Comparison of ENCODE assay signal across 8 mouse cellular contexts in the genomic region with DNA sequence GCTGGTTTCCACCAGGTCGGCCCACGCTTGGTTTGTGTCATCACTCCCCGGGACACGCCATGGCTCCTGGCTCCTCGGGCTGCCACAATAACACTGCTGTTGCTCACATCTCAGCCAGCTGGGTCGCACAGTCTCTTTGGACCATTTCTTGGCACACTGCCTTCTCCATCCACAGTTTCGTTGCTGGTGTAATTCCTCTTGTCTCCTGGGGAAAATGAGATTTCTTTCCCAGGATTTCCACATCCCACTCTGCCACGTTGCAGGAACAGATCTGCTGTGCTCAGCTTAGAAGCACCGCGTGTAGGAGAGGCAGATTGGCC. TPM values are rescaled to one million over a fixed set of nuclear protein-coding genes. Genes with fewer than 3 reads are reported as not detected.
A peak's percentile ranks its signal among the peaks of the same experiment; 100 is the strongest.
DNase-seq lines count a peak whose midpoint lies in the region; ATAC-seq lines count a peak whose summit lies in the region.

No protein-coding gene starts in this region.

- H3K4me3 ChIP-seq in embryonic facial prominence, embryonic 13.5 days = peak overlapping the region; percentile 98
- peak overlapping the region; percentile 100 for H3K4me3 ChIP-seq in kidney, embryonic 14.5 days (ENCODE audit: low read length)
- peak overlapping the region; percentile 99 for H3K4me3 ChIP-seq in liver, embryonic 13.5 days (replicated peaks)
- H3K4me3 ChIP-seq in neural tube, embryonic 15.5 days (replicated peaks) = peak overlapping the region; percentile 97

- H3K4me1 ChIP-seq in embryonic facial prominence, embryonic 13.5 days = peaks cover 17% of the 10 kb centered on the region
- H3K4me1 ChIP-seq in kidney, embryonic 14.5 days (ENCODE audit: control insufficient read depth, insufficient read depth, low read length) = peaks cover 6% of the 10 kb centered on the region; the same call in 1 of the 2 replicates
- peaks cover 26% of the 10 kb centered on the region for H3K4me1 ChIP-seq in liver, embryonic 13.5 days (replicated peaks)
- H3K4me1 ChIP-seq in neural tube, embryonic 15.5 days = peaks cover 20% of the 10 kb centered on the region

- no peaks in the 10 kb centered on the region for H3K9me3 ChIP-seq in embryonic facial prominence, embryonic 13.5 days
- H3K9me3 ChIP-seq in kidney, embryonic 14.5 days (ENCODE audit: control insufficient read depth, low read length) = no peaks in the 10 kb centered on the region
- no peaks in the 10 kb centered on the region for H3K9me3 ChIP-seq in liver, embryonic 13.5 days (replicated peaks)
- H3K9me3 ChIP-seq in neural tube, embryonic 15.5 days (replicated peaks) = no peaks in the 10 kb centered on the region

- ATAC-seq in embryonic facial prominence, embryonic 13.5 days (ENCODE audit: insufficient number of reproducible peaks, insufficient read depth, low FRiP score, low TSS enrichment, low read depth) = no peak
- ATAC-seq in kidney, embryonic 14.5 days (ENCODE audit: low FRiP score, low TSS enrichment) = no peak
- no peak for ATAC-seq in liver, embryonic 13.5 days (ENCODE audit: low read depth)
- ATAC-seq in neural tube, embryonic 15.5 days (ENCODE audit: low FRiP score) = peak; percentile 25; the same call in 1 of the 2 replicates

- WGBS in embryonic facial prominence, embryonic 13.5 days = 15% methylated on average over 10 of the region's 10 CpGs
- WGBS in kidney, embryonic 14.5 days = 12% methylated on average over 10 of the region's 10 CpGs
- WGBS in liver, embryonic 13.5 days (ENCODE audit: insufficient replicate concordance) = 30% methylated on average over 10 of the region's 10 CpGs
- 3% methylated on average over 10 of the region's 10 CpGs for WGBS in neural tube, embryonic 15.5 days

- peaks cover 1% of the 10 kb centered on the region; the same call in 1 of the 2 replicates for H3K36me3 ChIP-seq in embryonic facial prominence, embryonic 13.5 days
- H3K36me3 ChIP-seq in kidney, embryonic 14.5 days (ENCODE audit: control insufficient read depth, insufficient read depth, low read length) = no peaks in the 10 kb centered on the region
- H3K36me3 ChIP-seq in liver, embryonic 13.5 days = peaks cover 3% of the 10 kb centered on the region
- H3K36me3 ChIP-seq in neural tube, embryonic 15.5 days = no peaks in the 10 kb centered on the region

- peak; percentile 75 to 81 for DNase-seq in left cerebral cortex, adult 18-20 months (ENCODE audit: low spot score in 2 of 2)
- no peak for DNase-seq in left cerebral cortex, adult 11 months (ENCODE audit: low spot score)
- peak; percentile 84 for DNase-seq in heart, adult 8-10 months (ENCODE audit: low spot score)
- no peak for DNase-seq in liver, embryonic 13.5 days
- peak; percentile 72 to 77 for DNase-seq in urinary bladder, postnatal 4 days (ENCODE audit: low spot score in 2 of 2)

- H3K9ac ChIP-seq in embryonic facial prominence, embryonic 13.5 days = peak overlapping the region; percentile 100
- H3K9ac ChIP-seq in kidney, embryonic 14.5 days (ENCODE audit: low read depth, low read length) = peak overlapping the region; percentile 100; the same call in 1 of the 2 replicates
- H3K9ac ChIP-seq in liver, embryonic 13.5 days = peak overlapping the region; percentile 100
- peak overlapping the region; percentile 97 for H3K9ac ChIP-seq in neural tube, embryonic 15.5 days (replicated peaks)

- H3K27me3 ChIP-seq in embryonic facial prominence, embryonic 13.5 days = no peaks in the 10 kb centered on the region
- no peaks in the 10 kb centered on the region for H3K27me3 ChIP-seq in kidney, embryonic 14.5 days (ENCODE audit: control insufficient read depth, insufficient read depth, low read length)
- peaks cover 29% of the 10 kb centered on the region for H3K27me3 ChIP-seq in liver, embryonic 13.5 days
- no peaks in the 10 kb centered on the region for H3K27me3 ChIP-seq in neural tube, embryonic 15.5 days (replicated peaks)

- H3K4me2 ChIP-seq in embryonic facial prominence, embryonic 13.5 days = peak overlapping the region; percentile 89
- peak overlapping the region; percentile 91 for H3K4me2 ChIP-seq in kidney, embryonic 14.5 days (replicated peaks; ENCODE audit: low read depth, low read length)
- H3K4me2 ChIP-seq in liver, embryonic 13.5 days = peak overlapping the region; percentile 99
- H3K4me2 ChIP-seq in neural tube, embryonic 15.5 days = peak overlapping the region; percentile 84

- H3K27ac ChIP-seq in embryonic facial prominence, embryonic 13.5 days = peak overlapping the region; percentile 99
- H3K27ac ChIP-seq in kidney, embryonic 14.5 days (ENCODE audit: low read depth, low read length) = peak overlapping the region; percentile 99; the same call in 1 of the 2 replicates
- peak overlapping the region; percentile 99 for H3K27ac ChIP-seq in liver, embryonic 13.5 days
- peak overlapping the region; percentile 98 for H3K27ac ChIP-seq in neural tube, embryonic 15.5 days (replicated peaks)

RNA-seq across cellular contexts. Expression of gene Ubtf, which starts 1.1 kb away (rescaled TPM):
- 100 to 1,000 TPM; 123 to 140 TPM for total RNA-seq in left cerebral cortex, adult 18-20 months (2021)
- 88.5 and 93.6 TPM in 2 replicates for polyA plus RNA-seq in embryonic facial prominence, embryonic 13.5 days (2015; fragmentation: Nextera tagmentation; extraction: Ambion mirVana)
- total RNA-seq in heart, adult 8-10 months (2022) = 10 to 100 TPM; 48.6 to 59.7 (median 52.1) TPM
- 86.5 and 105 TPM in 2 replicates for polyA plus RNA-seq in kidney, embryonic 14.5 days (2014; fragmentation: Nextera tagmentation; extraction: Ambion mirVana)
- 70.0 and 81.5 TPM in 2 replicates for polyA plus RNA-seq in liver, embryonic 13.5 days (2015; fragmentation: Nextera tagmentation; extraction: Ambion mirVana)
- 68.9 and 79.5 TPM in 2 replicates for polyA plus RNA-seq in neural tube, embryonic 15.5 days (2015; fragmentation: Nextera tagmentation; extraction: Ambion mirVana)

RNA-seq across cellular contexts. Expression of gene Atxn7l3, which starts 24.2 kb away (rescaled TPM):
- 100 to 1,000 TPM; 224 to 230 TPM for total RNA-seq in left cerebral cortex, adult 18-20 months (2021)
- 21.6 and 23.8 TPM in 2 replicates for polyA plus RNA-seq in embryonic facial prominence, embryonic 13.5 days (2015; fragmentation: Nextera tagmentation; extraction: Ambion mirVana)
- 10 to 100 TPM; 17.7 to 21.1 (median 20.1) TPM for total RNA-seq in heart, adult 8-10 months (2022)
- 15.2 and 18.6 TPM in 2 replicates for polyA plus RNA-seq in kidney, embryonic 14.5 days (2014; fragmentation: Nextera tagmentation; extraction: Ambion mirVana)
- 4.6 and 4.9 TPM in 2 replicates for polyA plus RNA-seq in liver, embryonic 13.5 days (2015; fragmentation: Nextera tagmentation; extraction: Ambion mirVana)
- polyA plus RNA-seq in neural tube, embryonic 15.5 days (2015; fragmentation: Nextera tagmentation; extraction: Ambion mirVana) = 27.2 and 28.1 TPM in 2 replicates

RNA-seq across cellular contexts. Expression of gene Tmub2, which starts 35.9 kb away (rescaled TPM):
- 10 to 100 TPM; 65.1 to 71.0 TPM for total RNA-seq in left cerebral cortex, adult 18-20 months (2021)
- 51.8 and 54.8 TPM in 2 replicates for polyA plus RNA-seq in embryonic facial prominence, embryonic 13.5 days (2015; fragmentation: Nextera tagmentation; extraction: Ambion mirVana)
- total RNA-seq in heart, adult 8-10 months (2022) = 10 to 100 TPM; 27.0 to 28.1 (median 27.6) TPM
- polyA plus RNA-seq in kidney, embryonic 14.5 days (2014; fragmentation: Nextera tagmentation; extraction: Ambion mirVana) = 41.6 and 54.2 TPM in 2 replicates
- polyA plus RNA-seq in liver, embryonic 13.5 days (2015; fragmentation: Nextera tagmentation; extraction: Ambion mirVana) = 22.8 and 24.9 TPM in 2 replicates
- polyA plus RNA-seq in neural tube, embryonic 15.5 days (2015; fragmentation: Nextera tagmentation; extraction: Ambion mirVana) = 79.8 and 83.7 TPM in 2 replicates

RNA-seq across cellular contexts. Expression of gene Slc4a1, which starts 45.4 kb away (rescaled TPM):
- total RNA-seq in left cerebral cortex, adult 18-20 months (2021) = under 1 TPM; 0.09 to 0.19 TPM
- polyA plus RNA-seq in embryonic facial prominence, embryonic 13.5 days (2015; fragmentation: Nextera tagmentation; extraction: Ambion mirVana) = 6.3 and 16.6 TPM in 2 replicates
- 1 to 10 TPM in 2 of 4 experiments, under 1 TPM in 2; 0.19 to 4.5 (median 1.5) TPM for total RNA-seq in heart, adult 8-10 months (2022)
- 3.0 and 3.3 TPM in 2 replicates for polyA plus RNA-seq in kidney, embryonic 14.5 days (2014; fragmentation: Nextera tagmentation; extraction: Ambion mirVana)
- 734 and 914 TPM in 2 replicates for polyA plus RNA-seq in liver, embryonic 13.5 days (2015; fragmentation: Nextera tagmentation; extraction: Ambion mirVana)
- polyA plus RNA-seq in neural tube, embryonic 15.5 days (2015; fragmentation: Nextera tagmentation; extraction: Ambion mirVana) = 2.5 and 3.5 TPM in 2 replicates

RNA-seq across cellular contexts. Expression of gene Asb16, which starts 52.1 kb away (rescaled TPM):
- total RNA-seq in left cerebral cortex, adult 18-20 months (2021) = 1 to 10 TPM; 2.2 to 2.9 TPM
- 0.11 and 0.18 TPM in 2 replicates for polyA plus RNA-seq in embryonic facial prominence, embryonic 13.5 days (2015; fragmentation: Nextera tagmentation; extraction: Ambion mirVana)
- total RNA-seq in heart, adult 8-10 months (2022) = 1 to 10 TPM; 1.3 to 1.6 (median 1.5) TPM
- polyA plus RNA-seq in kidney, embryonic 14.5 days (2014; fragmentation: Nextera tagmentation; extraction: Ambion mirVana) = 0.09 TPM in 1 of 2 replicates, not detected in the other
- polyA plus RNA-seq in liver, embryonic 13.5 days (2015; fragmentation: Nextera tagmentation; extraction: Ambion mirVana) = 0.06 and 0.08 TPM in 2 replicates
- 0.10 and 0.12 TPM in 2 replicates for polyA plus RNA-seq in neural tube, embryonic 15.5 days (2015; fragmentation: Nextera tagmentation; extraction: Ambion mirVana)

Comparison
In these comparisons a context has a peak if more than half of its experiments do, and no peak if none do; other contexts are left out.
1. DNase-seq: peak in left cerebral cortex, adult 18-20 months (2 of 2), heart, adult 8-10 months (single experiment) and urinary bladder, postnatal 4 days (2 of 2); none in left cerebral cortex, adult 11 months (single experiment) and liver, embryonic 13.5 days (single experiment).
2. Peak in every context shown above with its lines, with median percentiles within 50 percentile points of each other: H3K27ac ChIP-seq, H3K4me2 ChIP-seq, H3K4me3 ChIP-seq and H3K9ac ChIP-seq.